Mouse (Mus musculus) embryonic facial prominence, embryonic 15.5 days (tissue): ENCODE data around the gene Gm20696. TPM values are rescaled to one million over a fixed set of nuclear protein-coding genes. Genes with fewer than 3 reads are reported as not detected.

Experiments used
- ATAC-seq: fragments of 200-750 bp; cut with Nextera tagmentation; 2 replicates; pipeline ENCODE4 v1.8.0; 2017; ENCODE audit warnings: low read depth, moderate TSS enrichment; ENCODE audit not compliant: insufficient number of reproducible peaks, low FRiP score, low TSS enrichment
- H3K27ac ChIP-seq: fragments of 300-500 bp; sonication (generic); replicated peaks from 2 replicates; pipeline ENCODE4 v1.5.1; 2015; ENCODE audit warnings: mild to moderate bottlenecking, inconsistent platforms
- H3K27me3 ChIP-seq: fragments of 300-500 bp; sonication (generic); 2 replicates; pipeline ENCODE4 v1.6.1; 2015; ENCODE audit warnings: inconsistent platforms
- H3K36me3 ChIP-seq: fragments of 300-500 bp; sonication (generic); 2 replicates; pipeline ENCODE4 v1.6.1; 2015; ENCODE audit warnings: mild to moderate bottlenecking, inconsistent platforms
- H3K4me1 ChIP-seq: fragments of 300-500 bp; sonication (generic); 2 replicates; pipeline ENCODE4 v1.6.1; 2015; ENCODE audit warnings: inconsistent platforms
- H3K4me2 ChIP-seq: fragments of 300-500 bp; sonication (generic); replicated peaks from 2 replicates; pipeline ENCODE4 v1.6.1; 2015; ENCODE audit warnings: mild to moderate bottlenecking, inconsistent platforms
- H3K4me3 ChIP-seq: fragments of 300-500 bp; sonication (generic); replicated peaks from 2 replicates; pipeline ENCODE4 v1.5.1; 2015; ENCODE audit warnings: mild to moderate bottlenecking, inconsistent platforms
- H3K9ac ChIP-seq: fragments of 300-500 bp; sonication (generic); 2 replicates; pipeline ENCODE4 v1.6.1; 2015; ENCODE audit warnings: inconsistent platforms
- H3K9me3 ChIP-seq: fragments of 300-500 bp; sonication (generic); replicated peaks from 2 replicates; pipeline ENCODE4 v1.6.1; 2016; ENCODE audit warnings: inconsistent platforms
- whole genome bisulfite sequencing: fragments of 180-500 bp; shearing (Covaris S2); methylation state at CpG from one replicate; pipeline ENCODE4 v1.1.7; 2015; 5-methylcytosine and 5-hydroxymethylcytosine counted together
- polyA plus RNA-seq: library from polyadenylated mRNA; unstranded; fragments of >200 nt; fragmentation: Nextera tagmentation; extraction: Ambion mirVana; gene quantifications from 2 replicates; pipeline ENCODE4 v1.2.1, GENCODE M21; 2015

The Gm20696 gene
- polyA plus RNA-seq, 1 experiment from 2014 or later: 1.7 TPM

- Histone ChIP-seq H3K4me2 (no peak overlapping the region), H3K27ac (no peak overlapping the region), H3K27me3 (no peaks in the 10 kb centered on the region), H3K36me3 (no peaks in the 10 kb centered on the region), H3K9me3 (no peaks in the 10 kb centered on the region), H3K4me1 (0 out of 2 replicates have a peak, but pooled peaks cover 3% of the 10 kb centered on the region), H3K9ac (no peak overlapping the region), H3K4me3 (no peak overlapping the region)
- no peak for ATAC-seq
- WGBS: 72% methylated on average over 3 of the region's 3 CpGs
Measured at GRCm38 (mm10) chr6:99369156-99369555, 297.4 kb downstream of the Gm20696 start.

DNA sequence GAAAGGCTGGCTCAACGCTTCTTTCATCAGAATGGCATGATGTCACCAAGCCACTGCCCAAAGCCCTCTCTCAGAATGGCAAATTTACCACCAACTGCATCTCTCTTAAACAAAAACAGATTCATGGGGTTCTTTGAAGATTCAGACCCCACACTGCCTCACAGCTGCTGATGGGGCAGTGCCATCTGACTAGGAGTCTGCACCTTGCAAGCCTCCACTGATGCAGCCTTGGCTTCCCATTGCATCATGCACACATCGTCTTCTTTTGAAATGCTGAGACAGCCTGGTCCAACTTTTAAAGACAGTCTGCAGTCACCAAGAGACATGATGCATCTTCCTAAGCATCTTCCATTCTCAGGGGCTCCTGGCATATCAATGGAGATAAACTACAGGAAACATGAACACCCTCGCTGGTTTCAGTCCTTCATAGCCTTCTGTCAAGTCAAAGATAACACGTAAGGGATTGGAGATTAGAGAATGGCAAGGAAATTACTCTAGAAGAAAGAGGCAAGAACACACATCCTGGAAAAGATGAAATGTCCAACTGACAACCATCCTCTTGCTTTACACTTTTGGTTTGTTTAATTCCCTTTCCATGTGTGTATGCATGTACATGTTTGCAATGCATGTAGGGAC, 298.4 kb downstream of the Gm20696 start:
- no peak for ATAC-seq
- Histone ChIP-seq H3K9ac (no peak overlapping the region), H3K9me3 (no peaks in the 10 kb centered on the region), H3K4me2 (no peak overlapping the region), H3K27me3 (no peaks in the 10 kb centered on the region), H3K4me3 (no peak overlapping the region), H3K27ac (no peak overlapping the region), H3K4me1 (0 out of 2 replicates have a peak, but pooled peaks cover 3% of the 10 kb centered on the region), H3K36me3 (no peaks in the 10 kb centered on the region)
- WGBS: 84% methylated on average over 4 of the region's 4 CpGs

DNA sequence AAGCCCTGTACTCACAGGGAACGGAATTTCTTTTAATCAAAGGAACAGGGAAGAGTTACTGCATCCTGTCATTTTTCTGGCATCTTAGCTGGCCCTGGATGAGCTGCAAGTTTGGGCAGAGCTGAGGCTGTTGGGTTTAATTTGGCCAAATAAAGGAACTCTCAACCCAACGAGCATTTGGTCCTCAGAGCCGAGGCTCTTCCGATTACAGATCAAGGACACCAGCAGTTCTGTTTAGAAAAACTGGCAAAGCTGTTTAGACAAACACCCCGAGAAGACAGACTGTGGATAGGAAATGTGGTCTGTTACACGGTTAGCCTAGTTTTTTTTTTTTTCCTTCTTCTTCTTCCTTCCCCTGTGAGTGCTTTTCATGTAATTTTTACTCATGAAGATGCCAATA, 302.1 kb downstream of the Gm20696 start:
- no peak for ATAC-seq
- Histone ChIP-seq H3K9ac (no peak overlapping the region), H3K27ac (no peak overlapping the region), H3K27me3 (no peaks in the 10 kb centered on the region), H3K4me3 (no peak overlapping the region), H3K9me3 (no peaks in the 10 kb centered on the region), H3K4me2 (no peak overlapping the region), H3K4me1 (no peaks in the 10 kb centered on the region), H3K36me3 (no peaks in the 10 kb centered on the region)
- 33% methylated on average over 6 of the region's 6 CpGs for WGBS

DNA sequence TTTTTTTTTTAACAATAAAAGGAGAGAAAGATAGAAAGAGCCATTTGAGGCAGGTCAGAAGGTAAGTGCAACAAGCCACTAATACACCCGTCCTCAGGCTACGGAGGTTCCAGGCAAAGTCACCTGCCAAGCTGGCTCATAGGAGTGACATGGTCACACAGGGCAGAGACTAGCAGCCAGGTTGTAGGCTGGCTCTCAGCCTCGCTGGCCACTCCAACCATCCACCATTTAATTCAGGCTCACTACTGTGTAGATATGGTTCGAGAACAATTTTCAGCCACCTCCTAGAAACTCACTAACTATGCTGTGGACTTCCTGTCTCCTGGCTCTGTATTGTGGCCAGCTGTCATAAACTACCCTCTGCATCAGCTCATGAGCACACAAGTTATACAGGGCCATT, 306.0 kb downstream of the Gm20696 start:
- Histone ChIP-seq H3K4me1 (no peaks in the 10 kb centered on the region), H3K4me2 (no peak overlapping the region), H3K9me3 (no peaks in the 10 kb centered on the region), H3K27ac (no peak overlapping the region), H3K9ac (no peak overlapping the region), H3K4me3 (no peak overlapping the region), H3K27me3 (no peaks in the 10 kb centered on the region), H3K36me3 (no peaks in the 10 kb centered on the region)
- no peak for ATAC-seq
- 87% methylated on average over 4 of the region's 4 CpGs for WGBS

DNA sequence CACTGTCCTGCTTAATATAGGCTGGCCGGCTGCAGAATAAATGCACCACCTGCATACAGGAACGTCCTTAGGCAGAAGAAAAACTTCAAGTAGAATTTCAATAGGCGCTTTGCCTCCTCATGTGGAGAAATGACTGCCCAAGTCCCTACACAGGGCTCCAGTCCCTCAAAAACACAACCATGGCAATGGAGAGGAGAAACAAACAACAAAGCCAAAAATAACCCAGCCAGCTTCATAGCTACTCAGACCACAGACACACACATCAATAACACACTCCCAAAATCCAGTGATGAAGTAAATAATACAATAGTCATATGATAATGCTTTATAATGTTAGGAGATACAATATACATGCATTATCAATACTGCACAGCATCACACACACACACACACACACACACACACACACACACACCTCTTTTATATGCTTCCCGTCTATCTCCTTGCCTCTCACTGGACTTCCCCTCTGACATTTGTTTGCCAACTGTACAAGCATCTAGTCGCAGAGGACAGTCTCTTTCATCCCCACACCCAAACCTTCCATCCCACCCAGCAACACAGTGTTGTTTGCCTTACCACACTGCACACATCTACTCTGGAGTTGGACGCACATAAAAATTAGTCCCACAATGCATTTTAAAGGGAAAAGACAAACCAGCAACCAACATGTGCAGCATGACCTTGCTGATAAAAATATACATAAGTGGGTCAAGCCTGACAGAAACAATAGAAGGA, 306.7 kb downstream of the Gm20696 start:
- H3K4me1 ChIP-seq: no peaks in the 10 kb centered on the region
- ATAC-seq: 0 out of 2 replicates have a peak, but pooled peaks have one; percentile 51
- no peaks in the 10 kb centered on the region for H3K9me3 ChIP-seq
- H3K36me3 ChIP-seq: no peaks in the 10 kb centered on the region
- no peak overlapping the region for H3K9ac ChIP-seq
- H3K27ac ChIP-seq: no peak overlapping the region
- 68% methylated on average over 6 of the region's 6 CpGs for WGBS
- no peak overlapping the region for H3K4me3 ChIP-seq
- no peak overlapping the region for H3K4me2 ChIP-seq
- H3K27me3 ChIP-seq: no peaks in the 10 kb centered on the region

DNA sequence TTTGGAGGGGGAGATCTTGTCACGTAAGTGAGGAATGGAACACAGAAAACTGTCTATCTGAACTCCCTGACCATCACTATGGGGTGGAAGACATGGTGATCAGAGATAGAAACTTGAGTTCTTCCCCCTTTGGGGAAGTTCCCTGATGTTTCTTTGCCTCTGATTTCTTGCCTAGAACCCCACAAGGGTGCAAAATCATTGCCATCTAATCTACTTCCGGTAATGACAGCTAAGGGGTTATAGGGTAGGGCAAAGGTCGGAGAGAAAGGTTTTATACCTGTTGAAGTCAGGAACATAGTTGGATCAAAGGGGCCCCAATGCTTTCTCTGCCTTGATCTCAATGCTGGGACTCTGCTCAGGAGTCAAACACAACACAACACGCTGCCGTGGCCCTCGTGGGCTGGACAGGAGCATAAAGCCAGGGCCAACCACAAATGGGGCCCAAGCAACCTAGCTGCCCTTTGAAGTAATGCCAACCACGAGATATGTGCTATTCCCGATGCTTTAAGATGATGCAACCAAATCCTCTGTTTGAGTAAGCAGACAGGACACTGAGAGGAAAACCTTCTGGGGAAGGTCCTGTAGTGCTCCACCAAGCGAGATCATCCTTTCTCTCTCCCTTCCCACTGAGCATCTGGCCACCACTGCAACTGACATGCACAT, 307.4 kb downstream of the Gm20696 start:
- no peaks in the 10 kb centered on the region for H3K36me3 ChIP-seq
- no peak overlapping the region for H3K4me3 ChIP-seq
- ATAC-seq: no peak
- peaks cover 5% of the 10 kb centered on the region; the same call in 1 of the 2 replicates for H3K4me1 ChIP-seq
- H3K27ac ChIP-seq: no peak overlapping the region
- no peak overlapping the region for H3K4me2 ChIP-seq
- 75% methylated on average over 9 of the region's 9 CpGs for WGBS
- no peaks in the 10 kb centered on the region for H3K9me3 ChIP-seq
- no peak overlapping the region for H3K9ac ChIP-seq
- H3K27me3 ChIP-seq: no peaks in the 10 kb centered on the region

- no peak overlapping the region for H3K9ac ChIP-seq
- no peak overlapping the region for H3K4me3 ChIP-seq
- H3K9me3 ChIP-seq: no peaks in the 10 kb centered on the region
- H3K4me1 ChIP-seq: peaks cover 7% of the 10 kb centered on the region; the same call in 1 of the 2 replicates
- WGBS: 74% methylated on average over 2 of the region's 2 CpGs
- no peaks in the 10 kb centered on the region for H3K27me3 ChIP-seq
- H3K36me3 ChIP-seq: no peaks in the 10 kb centered on the region
- H3K4me2 ChIP-seq: no peak overlapping the region
- no peak overlapping the region for H3K27ac ChIP-seq
- ATAC-seq: no peak
Measured at GRCm38 (mm10) chr6:99357931-99358330, 308.7 kb downstream of the Gm20696 start.

DNA sequence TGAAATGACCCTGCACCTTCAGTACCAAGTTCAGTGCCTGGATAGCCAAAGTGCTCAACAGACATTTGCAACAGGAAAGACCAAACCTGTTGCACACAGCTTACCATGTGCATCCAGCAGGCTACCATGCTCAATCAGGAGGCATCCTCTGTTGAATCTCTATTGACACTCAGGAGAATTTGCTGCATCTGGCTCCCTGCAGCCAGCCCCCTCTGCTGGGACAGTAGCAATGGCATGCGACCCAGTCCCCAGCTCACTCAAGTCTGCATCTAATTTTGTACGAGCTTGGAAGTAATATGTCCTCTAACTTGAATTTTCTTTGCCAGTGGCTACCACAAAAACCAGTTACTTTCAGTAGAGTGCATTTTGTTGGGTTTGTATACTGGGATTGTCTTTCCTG, 312.3 kb downstream of the Gm20696 start:
- Histone ChIP-seq H3K27me3 (no peaks in the 10 kb centered on the region), H3K9me3 (no peaks in the 10 kb centered on the region), H3K4me1 (peaks cover 7% of the 10 kb centered on the region; the same call in 1 of the 2 replicates), H3K36me3 (no peaks in the 10 kb centered on the region), H3K9ac (no peak overlapping the region), H3K27ac (no peak overlapping the region), H3K4me2 (no peak overlapping the region), H3K4me3 (no peak overlapping the region)
- 32% methylated on average over 2 of the region's 2 CpGs for WGBS
- peak; percentile 51; the same call in 1 of the 2 replicates for ATAC-seq

- H3K27me3 ChIP-seq: no peaks in the 10 kb centered on the region
- H3K4me3 ChIP-seq: no peak overlapping the region
- H3K36me3 ChIP-seq: no peaks in the 10 kb centered on the region
- 76% methylated on average over 2 of the region's 2 CpGs for WGBS
- H3K4me2 ChIP-seq: no peak overlapping the region
- no peak overlapping the region for H3K27ac ChIP-seq
- H3K9ac ChIP-seq: no peak overlapping the region
- H3K4me1 ChIP-seq: peaks cover 7% of the 10 kb centered on the region; the same call in 1 of the 2 replicates
- no peaks in the 10 kb centered on the region for H3K9me3 ChIP-seq
- ATAC-seq: no peak
Measured at GRCm38 (mm10) chr6:99353441-99353840, 313.2 kb downstream of the Gm20696 start.

- Histone ChIP-seq H3K27ac (no peak overlapping the region), H3K9ac (no peak overlapping the region), H3K27me3 (no peaks in the 10 kb centered on the region), H3K4me3 (no peak overlapping the region), H3K4me2 (no peak overlapping the region), H3K4me1 (peaks cover 7% of the 10 kb centered on the region; the same call in 1 of the 2 replicates), H3K9me3 (no peaks in the 10 kb centered on the region), H3K36me3 (no peaks in the 10 kb centered on the region)
- 62% methylated on average over 3 of the region's 3 CpGs for WGBS
- no peak for ATAC-seq
Measured at GRCm38 (mm10) chr6:99350566-99350965, 316.0 kb downstream of the Gm20696 start.

DNA sequence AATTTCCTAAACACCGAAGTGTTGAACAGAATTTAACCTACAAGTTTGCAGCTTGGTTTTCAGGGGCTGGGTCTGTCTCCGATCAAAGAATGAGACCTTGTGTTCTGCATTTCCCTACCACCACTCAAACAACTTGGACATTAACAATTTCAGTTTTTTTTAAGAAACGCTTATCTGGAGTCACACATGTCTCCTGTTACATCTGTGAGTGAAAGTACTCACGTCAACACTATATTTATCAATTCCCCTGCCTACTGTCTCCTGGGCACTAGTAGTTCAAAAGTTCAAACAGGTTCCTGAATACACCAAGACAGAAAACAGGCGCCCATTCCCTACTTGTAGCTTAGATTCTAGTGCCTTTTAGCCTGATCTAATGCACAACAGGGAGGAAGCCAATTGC, 316.4 kb downstream of the Gm20696 start:
- no peak overlapping the region for H3K4me3 ChIP-seq
- no peak overlapping the region for H3K27ac ChIP-seq
- H3K4me1 ChIP-seq: peaks cover 7% of the 10 kb centered on the region; the same call in 1 of the 2 replicates
- WGBS: 64% methylated on average over 5 of the region's 5 CpGs
- no peaks in the 10 kb centered on the region for H3K9me3 ChIP-seq
- no peaks in the 10 kb centered on the region for H3K36me3 ChIP-seq
- H3K4me2 ChIP-seq: no peak overlapping the region
- H3K27me3 ChIP-seq: no peaks in the 10 kb centered on the region
- no peak overlapping the region for H3K9ac ChIP-seq
- ATAC-seq: no peak
